Comparison of ENCODE assay signal across 19 mouse cellular contexts in genomic region chr12:72083265-72083664, GRCm38 (mm10). TPM values are rescaled to one million over a fixed set of nuclear protein-coding genes. Genes with fewer than 3 reads are reported as not detected.
DNase-seq lines count a peak whose midpoint lies in the region; ATAC-seq and TF ChIP-seq lines count a peak whose summit lies in the region.
"Had no signal": no experiment of that assay in that cellular context is flagged by ENCODE, and none has a peak within 500 bp of the region (broad histone marks: within the 10 kb centered on the region; RNA-seq: fewer than 3 reads in every experiment).

No protein-coding gene starts in this region.

- no peak for TF ChIP-seq POLR2A in ES-Bruce4 (IDR thresholded peaks at IDR 0.05; ENCODE audit: insufficient read depth, low read length)

- no peak overlapping the region for H3K9ac ChIP-seq in heart, embryonic 13.5 days
- no peak overlapping the region for H3K9ac ChIP-seq in heart, embryonic 11.5 days (ENCODE audit: low read depth, low read length)
- H3K9ac ChIP-seq in lung, embryonic 14.5 days: no peak overlapping the region
- peak overlapping the region; percentile 81; the same call in 1 of the 2 replicates for H3K9ac ChIP-seq in ES-Bruce4 (ENCODE audit: low read depth, poor library complexity, severe bottlenecking)
- no peak overlapping the region for H3K9ac ChIP-seq in forebrain, embryonic 14.5 days (ENCODE audit: low read length)
- H3K9ac ChIP-seq: embryonic facial prominence, embryonic 12.5 days had no signal

- no peak overlapping the region for H3K4me3 ChIP-seq in heart, embryonic 13.5 days
- no peak overlapping the region for H3K4me3 ChIP-seq in heart, embryonic 11.5 days (ENCODE audit: low read depth, low read length)
- H3K4me3 ChIP-seq in lung, embryonic 14.5 days (ENCODE audit: low read depth, low read length): no peak overlapping the region
- H3K4me3 ChIP-seq in ES-Bruce4 (ENCODE audit: low read depth, low read length): peak overlapping the region; percentile 46
- H3K4me3 ChIP-seq in forebrain, embryonic 14.5 days (ENCODE audit: low read depth, low read length): no peak overlapping the region
- H3K4me3 ChIP-seq: heart, adult 2 months had no signal

- no peaks in the 10 kb centered on the region for H3K36me3 ChIP-seq in heart, embryonic 13.5 days
- no peaks in the 10 kb centered on the region for H3K36me3 ChIP-seq in heart, embryonic 11.5 days (ENCODE audit: control insufficient read depth, insufficient read depth, low read length)
- H3K36me3 ChIP-seq in lung, embryonic 14.5 days (ENCODE audit: insufficient read depth): no peaks in the 10 kb centered on the region
- no peaks in the 10 kb centered on the region for H3K36me3 ChIP-seq in ES-Bruce4 (ENCODE audit: control insufficient read depth, insufficient read depth, low read length, poor library complexity, severe bottlenecking)
- no peaks in the 10 kb centered on the region for H3K36me3 ChIP-seq in forebrain, embryonic 14.5 days (ENCODE audit: control insufficient read depth, insufficient read depth, low read length)
- H3K36me3 ChIP-seq: embryonic facial prominence, embryonic 12.5 days; heart, embryonic 12.5 days had no signal

- H3K4me2 ChIP-seq in heart, embryonic 13.5 days: 0 out of 2 replicates have a peak overlapping the region, but pooled peaks have one; percentile 96
- no peak overlapping the region for H3K4me2 ChIP-seq in heart, embryonic 11.5 days
- peak overlapping the region; percentile 43; the same call in 1 of the 2 replicates for H3K4me2 ChIP-seq in lung, embryonic 14.5 days
- no peak overlapping the region for H3K4me2 ChIP-seq in forebrain, embryonic 14.5 days (ENCODE audit: low read length)

- TF ChIP-seq EP300 in ES-Bruce4 (IDR thresholded peaks at IDR 0.05; ENCODE audit: insufficient read depth, low read depth, low read length): no peak

- 71% methylated on average over 9 of the region's 9 CpGs for WGBS in heart, embryonic 13.5 days
- WGBS in heart, embryonic 11.5 days (ENCODE audit: insufficient replicate concordance): 82% methylated on average over 9 of the region's 9 CpGs
- WGBS in lung, embryonic 14.5 days: 80% methylated on average over 9 of the region's 9 CpGs
- 87% methylated on average over 9 of the region's 9 CpGs for WGBS in forebrain, embryonic 14.5 days

- no peak overlapping the region for H3K27ac ChIP-seq in heart, embryonic 13.5 days (replicated peaks)
- no peak overlapping the region for H3K27ac ChIP-seq in heart, embryonic 11.5 days (ENCODE audit: low read depth, low read length)
- no peak overlapping the region for H3K27ac ChIP-seq in lung, embryonic 14.5 days (ENCODE audit: low read depth)
- no peak overlapping the region for H3K27ac ChIP-seq in ES-Bruce4 (ENCODE audit: insufficient read depth, low read length)
- H3K27ac ChIP-seq in forebrain, embryonic 14.5 days (ENCODE audit: low read depth, low read length): no peak overlapping the region
- H3K27ac ChIP-seq: embryonic facial prominence, embryonic 12.5 days; heart, adult 2 months had no signal

- H3K27me3 ChIP-seq in heart, embryonic 13.5 days (replicated peaks): no peaks in the 10 kb centered on the region
- H3K27me3 ChIP-seq in heart, embryonic 11.5 days (ENCODE audit: control insufficient read depth, insufficient read depth, low read length): no peaks in the 10 kb centered on the region
- no peaks in the 10 kb centered on the region for H3K27me3 ChIP-seq in lung, embryonic 14.5 days (ENCODE audit: insufficient read depth, low read length)
- H3K27me3 ChIP-seq in ES-Bruce4 (ENCODE audit: control insufficient read depth, insufficient read depth, low read length, poor library complexity, severe bottlenecking): no peaks in the 10 kb centered on the region
- H3K27me3 ChIP-seq in forebrain, embryonic 14.5 days (replicated peaks; ENCODE audit: control insufficient read depth, insufficient read depth, low read length): no peaks in the 10 kb centered on the region
- H3K27me3 ChIP-seq: embryonic facial prominence, embryonic 12.5 days; heart, embryonic 12.5 days had no signal

- no peaks in the 10 kb centered on the region for H3K9me3 ChIP-seq in heart, embryonic 13.5 days
- no peaks in the 10 kb centered on the region for H3K9me3 ChIP-seq in heart, embryonic 11.5 days (replicated peaks; ENCODE audit: control insufficient read depth, low read length)
- no peaks in the 10 kb centered on the region for H3K9me3 ChIP-seq in lung, embryonic 14.5 days (ENCODE audit: low read depth, low read length)
- no peaks in the 10 kb centered on the region for H3K9me3 ChIP-seq in ES-Bruce4 (replicated peaks; ENCODE audit: control insufficient read depth, insufficient read depth, low read length, poor library complexity, severe bottlenecking)
- no peaks in the 10 kb centered on the region for H3K9me3 ChIP-seq in forebrain, embryonic 14.5 days (replicated peaks; ENCODE audit: control insufficient read depth, low read length)
- H3K9me3 ChIP-seq: embryonic facial prominence, embryonic 12.5 days; heart, embryonic 12.5 days had no signal

- peaks cover 39% of the 10 kb centered on the region for H3K4me1 ChIP-seq in heart, embryonic 13.5 days
- peaks cover 23% of the 10 kb centered on the region for H3K4me1 ChIP-seq in heart, embryonic 11.5 days (ENCODE audit: control insufficient read depth, insufficient read depth, low read length)
- H3K4me1 ChIP-seq in lung, embryonic 14.5 days (ENCODE audit: insufficient read depth): peaks cover 5% of the 10 kb centered on the region
- no peaks in the 10 kb centered on the region for H3K4me1 ChIP-seq in ES-Bruce4 (ENCODE audit: control insufficient read depth, insufficient read depth, low read length)
- peaks cover 10% of the 10 kb centered on the region for H3K4me1 ChIP-seq in forebrain, embryonic 14.5 days (ENCODE audit: control insufficient read depth, insufficient read depth, low read length)

- ATAC-seq in heart, embryonic 13.5 days (ENCODE audit: extremely low read depth, insufficient number of reproducible peaks, low FRiP score, low TSS enrichment): no peak
- no peak for ATAC-seq in heart, embryonic 11.5 days (replicated peaks; ENCODE audit: insufficient number of reproducible peaks, low FRiP score, low TSS enrichment)
- ATAC-seq in lung, embryonic 14.5 days (ENCODE audit: insufficient read depth): no peak
- no peak for ATAC-seq in forebrain, embryonic 14.5 days
- ATAC-seq: forebrain, embryonic 16.5 days; hindbrain, embryonic 16.5 days; inflammation-experienced regulatory T-cells, adult 6 months had no signal

- no peak for TF ChIP-seq CTCF in lung, embryonic 14.5 days (IDR thresholded peaks at IDR 0.05; ENCODE audit: low read depth)
- no peak for TF ChIP-seq CTCF in ES-Bruce4 (IDR thresholded peaks at IDR 0.05; ENCODE audit: low read depth, low read length)

- peak; percentile 6 for DNase-seq in lung, embryonic 14.5 days
- DNase-seq in lung, postnatal 25 days (ENCODE audit: low spot score): no peak
- peak; percentile 28 for DNase-seq in R1 (ENCODE audit: low read depth, low spot score)
- no peak for DNase-seq in forebrain, embryonic 14.5 days (ENCODE audit: low spot score)
- DNase-seq: adrenal gland, postnatal 14 days; cerebellum, adult 11-12 months; cerebellum, adult 9-10 months; cerebellum, postnatal 25 days; gastrocnemius, postnatal 10 days; heart, adult 2 months; heart, postnatal 14 days had no signal

RNA-seq across cellular contexts. Expression of gene L3hypdh, which starts 2.0 kb away (rescaled TPM):
- 16.8 and 20.4 TPM in 2 replicates for polyA plus RNA-seq in heart, embryonic 13.5 days (2015; fragmentation: Nextera tagmentation; extraction: Ambion mirVana)
- polyA plus RNA-seq in heart, embryonic 11.5 days (2014; fragmentation: Nextera tagmentation; extraction: Ambion mirVana): 17.1 and 18.5 TPM in 2 replicates
- 25.0 and 25.2 TPM in 2 replicates for polyA plus RNA-seq in lung, embryonic 14.5 days (2014; fragmentation: Nextera tagmentation; extraction: Ambion mirVana)
- 5.5 and 8.3 TPM in 2 replicates for polyA plus RNA-seq in ES-Bruce4 (2011; ENCODE audit: insufficient read depth, insufficient read length, low read depth, missing spikeins)
- polyA plus RNA-seq in forebrain, embryonic 14.5 days (2014; fragmentation: Nextera tagmentation; extraction: Ambion mirVana): 9.5 and 10.4 TPM in 2 replicates

RNA-seq across cellular contexts. Expression of gene Jkamp, which starts 2.1 kb away (rescaled TPM):
- 72.5 and 82.9 TPM in 2 replicates for polyA plus RNA-seq in heart, embryonic 13.5 days (2015; fragmentation: Nextera tagmentation; extraction: Ambion mirVana)
- polyA plus RNA-seq in heart, embryonic 11.5 days (2014; fragmentation: Nextera tagmentation; extraction: Ambion mirVana): 54.7 and 62.3 TPM in 2 replicates
- 54.9 and 56.8 TPM in 2 replicates for polyA plus RNA-seq in lung, embryonic 14.5 days (2014; fragmentation: Nextera tagmentation; extraction: Ambion mirVana)
- 42.1 and 42.6 TPM in 2 replicates for polyA plus RNA-seq in ES-Bruce4 (2011; ENCODE audit: insufficient read depth, insufficient read length, low read depth, missing spikeins)
- polyA plus RNA-seq in forebrain, embryonic 14.5 days (2014; fragmentation: Nextera tagmentation; extraction: Ambion mirVana): 85.2 and 87.1 TPM in 2 replicates

RNA-seq across cellular contexts. Expression of gene Gpr135, which starts 12.3 kb away (rescaled TPM):
- polyA plus RNA-seq in heart, embryonic 13.5 days (2015; fragmentation: Nextera tagmentation; extraction: Ambion mirVana): 0.43 and 0.60 TPM in 2 replicates
- 0.34 and 0.62 TPM in 2 replicates for polyA plus RNA-seq in heart, embryonic 11.5 days (2014; fragmentation: Nextera tagmentation; extraction: Ambion mirVana)
- polyA plus RNA-seq in lung, embryonic 14.5 days (2014; fragmentation: Nextera tagmentation; extraction: Ambion mirVana): 0.68 and 0.88 TPM in 2 replicates
- polyA plus RNA-seq in ES-Bruce4 (2011; ENCODE audit: insufficient read depth, insufficient read length, low read depth, missing spikeins): 0.97 and 1.8 TPM in 2 replicates
- 3.0 and 4.1 TPM in 2 replicates for polyA plus RNA-seq in forebrain, embryonic 14.5 days (2014; fragmentation: Nextera tagmentation; extraction: Ambion mirVana)
- polyA plus RNA-seq: inflammation-experienced regulatory T-cells, adult 6 months had no signal

Comparison
In these comparisons a context has a peak if more than half of its experiments do, and no peak if none do; other contexts are left out.
1. H3K4me2 ChIP-seq: peak in heart, embryonic 13.5 days (single experiment) and lung, embryonic 14.5 days (single experiment); none in heart, embryonic 11.5 days (single experiment) and forebrain, embryonic 14.5 days (single experiment).
2. DNase-seq: peak in lung, embryonic 14.5 days (single experiment) and R1 (single experiment); none in lung, postnatal 25 days (single experiment) and forebrain, embryonic 14.5 days (single experiment).